Mouse (Mus musculus) limb, embryonic 13.5 days (tissue): ENCODE data around the gene Ap1m2. TPM values are rescaled to one million over a fixed set of nuclear protein-coding genes. Genes with fewer than 3 reads are reported as not detected.

Source experiments
- ATAC-seq: fragments of 200-750 bp; cut with Nextera tagmentation; 2 replicates; pipeline ENCODE4 v1.8.0; 2017; ENCODE audit warnings: low read depth, moderate number of reproducible peaks, moderate TSS enrichment; ENCODE audit not compliant: low FRiP score
- H3K27ac ChIP-seq: fragments of 300-500 bp; sonication (generic); 2 replicates; pipeline ENCODE4 v1.5.1; 2015; ENCODE audit warnings: inconsistent platforms, mild to moderate bottlenecking, moderate library complexity
- H3K27me3 ChIP-seq: fragments of 300-500 bp; sonication (generic); 2 replicates; pipeline ENCODE4 v1.6.1; 2015; ENCODE audit warnings: mild to moderate bottlenecking, inconsistent platforms
- H3K36me3 ChIP-seq: fragments of 300-500 bp; sonication (generic); 2 replicates; pipeline ENCODE4 v1.6.1; 2015; ENCODE audit warnings: inconsistent platforms, mild to moderate bottlenecking, moderate library complexity
- H3K4me1 ChIP-seq: fragments of 300-500 bp; sonication (generic); 2 replicates; pipeline ENCODE4 v1.6.1; 2015; ENCODE audit warnings: inconsistent platforms
- H3K4me2 ChIP-seq: fragments of 300-500 bp; sonication (generic); replicated peaks from 2 replicates; pipeline ENCODE4 v1.6.1; 2015; ENCODE audit warnings: inconsistent platforms, mild to moderate bottlenecking, moderate library complexity
- H3K4me3 ChIP-seq: fragments of 300-500 bp; sonication (generic); 2 replicates; pipeline ENCODE4 v1.5.1; 2015; ENCODE audit warnings: moderate library complexity, mild to moderate bottlenecking, inconsistent platforms
- H3K9ac ChIP-seq: fragments of 300-500 bp; sonication (generic); 2 replicates; pipeline ENCODE4 v1.6.1; 2015; ENCODE audit warnings: mild to moderate bottlenecking, inconsistent platforms
- H3K9me3 ChIP-seq: fragments of 300-500 bp; sonication (generic); 2 replicates; pipeline ENCODE4 v1.6.1; 2016; ENCODE audit warnings: inconsistent platforms
- WGBS: fragments of 180-500 bp; shearing (Covaris S2); methylation state at CpG from one replicate; pipeline ENCODE4 v1.1.7; 2015; 5-methylcytosine and 5-hydroxymethylcytosine counted together
- polyA plus RNA-seq: library from polyadenylated mRNA; unstranded; fragments of >200 nt; fragmentation: Nextera tagmentation; extraction: Ambion mirVana; gene quantifications from 2 replicates; pipeline ENCODE4 v1.2.1, GENCODE M21; 2015

Ap1m2 gene
- 10.5 and 11.7 TPM in 2 replicates for polyA plus RNA-seq

DNA sequence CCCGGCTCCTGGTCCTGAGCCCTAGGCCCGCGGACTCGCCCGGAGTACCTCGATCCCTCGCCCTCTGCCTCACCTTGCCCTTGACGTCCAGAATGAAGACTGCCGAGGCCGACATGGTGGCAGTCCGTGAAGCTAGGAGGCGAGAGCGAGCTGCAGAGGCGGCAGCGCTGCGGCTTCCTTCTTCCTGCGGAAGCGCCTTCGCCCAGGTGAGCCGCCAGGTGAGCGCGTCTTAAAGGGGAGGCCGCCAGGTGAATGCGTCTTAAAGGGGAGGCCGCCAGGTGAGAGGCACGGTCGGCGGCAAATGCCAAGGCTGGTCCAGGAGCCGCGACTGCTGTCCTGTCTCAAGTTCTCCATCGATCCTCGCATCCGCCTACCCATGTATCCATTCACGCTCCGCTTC is at the start of gene Ap1m2:
Gene Ap1m2 (minus strand): TSS at position 204 of the 400 bp plus-strand sequence.
- WGBS, result 6% methylated on average over 35 of the region's 35 CpGs
- Histone ChIP-seq H3K4me2 (peak within 1 kb of the TSS; percentile 52), H3K4me3 (peak within 1 kb of the TSS; percentile 31), H3K9me3 (no peaks in the 10 kb centered on the region), H3K27ac (no peak within 1 kb of the TSS; the same call in 1 of the 2 replicates), H3K4me1 (0 out of 2 replicates have a peak, but pooled peaks cover 3% of the 10 kb centered on the region), H3K9ac (peak within 1 kb of the TSS; percentile 19; the same call in 1 of the 2 replicates), H3K36me3 (no peaks in the 10 kb centered on the region), H3K27me3 (peaks cover 28% of the 10 kb centered on the region)
- no peak for ATAC-seq

DNA sequence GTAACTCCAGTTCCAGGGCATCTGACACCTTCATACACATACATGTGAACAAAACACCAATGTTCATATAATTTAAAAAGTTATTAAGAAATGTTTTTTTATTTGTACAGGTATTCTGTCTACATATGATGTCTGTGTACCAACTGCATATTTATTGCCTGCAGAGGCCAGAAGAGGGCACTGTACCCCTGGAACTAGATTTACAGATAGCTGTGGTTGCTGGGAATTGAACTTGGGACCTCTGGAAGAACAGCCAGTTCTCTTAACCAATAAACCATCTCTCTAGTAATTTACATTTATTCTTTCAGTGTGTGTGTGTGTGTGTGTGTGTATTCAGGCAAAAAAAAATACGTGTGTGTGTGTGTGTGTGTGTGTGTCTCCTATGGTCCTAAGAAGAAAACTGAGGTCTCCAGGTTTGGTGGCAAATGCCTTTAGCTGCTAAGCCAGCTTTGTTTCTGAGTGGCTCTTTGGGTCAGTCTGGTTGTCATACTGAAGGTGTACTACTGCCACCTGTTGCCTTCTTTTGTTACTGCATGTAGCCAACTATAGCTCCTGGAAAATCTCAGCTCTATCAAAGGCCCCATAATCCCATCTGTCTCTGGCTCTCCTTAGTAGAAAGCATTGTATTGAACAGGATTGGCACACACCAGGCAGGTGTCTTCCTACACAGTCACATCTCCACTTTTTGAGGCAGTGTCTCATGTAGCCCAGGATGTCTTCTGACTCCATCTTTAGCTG is 45.0 kb upstream of the Ap1m2 start:
- WGBS, result 6% methylated on average over 1 of the region's 1 CpGs
- H3K4me3 ChIP-seq, result no peak overlapping the region
- peaks cover 11% of the 10 kb centered on the region for H3K4me1 ChIP-seq
- peaks cover 33% of the 10 kb centered on the region for H3K36me3 ChIP-seq
- ATAC-seq, result 0 out of 2 replicates have a peak, but pooled peaks have one; percentile 38
- no peak overlapping the region for H3K27ac ChIP-seq
- H3K27me3 ChIP-seq, result peaks cover 20% of the 10 kb centered on the region
- no peak overlapping the region for H3K4me2 ChIP-seq
- H3K9me3 ChIP-seq, result no peaks in the 10 kb centered on the region
- H3K9ac ChIP-seq, result no peak overlapping the region

GRCm38 (mm10) chr9:21354796-21355195 is 42.7 kb upstream of the Ap1m2 start:
- peaks cover 11% of the 10 kb centered on the region for H3K4me1 ChIP-seq
- peak overlapping the region; percentile 48; the same call in 1 of the 2 replicates for H3K9ac ChIP-seq
- peaks cover 53% of the 10 kb centered on the region for H3K36me3 ChIP-seq
- no peak overlapping the region for H3K4me3 ChIP-seq
- WGBS, result 82% methylated on average over 6 of the region's 6 CpGs
- no peak overlapping the region for H3K4me2 ChIP-seq
- no peak for ATAC-seq
- H3K27me3 ChIP-seq, result no peaks in the 10 kb centered on the region
- peak overlapping the region; percentile 28; the same call in 1 of the 2 replicates for H3K27ac ChIP-seq
- no peaks in the 10 kb centered on the region for H3K9me3 ChIP-seq

DNA sequence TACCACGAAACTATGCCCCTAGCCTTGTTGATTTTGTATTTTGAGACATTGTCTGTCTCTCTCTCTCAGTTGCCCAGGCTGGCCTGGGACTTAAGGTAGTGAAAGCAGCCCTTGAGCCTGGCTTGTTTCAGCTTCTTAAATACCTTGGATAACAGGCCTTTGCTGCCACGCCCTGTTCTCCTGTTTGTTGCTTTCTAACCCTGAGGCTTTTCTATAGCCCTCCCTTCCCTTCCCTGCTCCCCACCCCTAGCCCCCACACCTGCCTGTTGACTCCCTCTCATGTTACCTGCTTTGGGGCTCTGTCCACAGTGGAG is 41.2 kb upstream of the Ap1m2 start:
- no peak for ATAC-seq
- Histone ChIP-seq H3K9ac (peak overlapping the region; percentile 43; the same call in 1 of the 2 replicates), H3K4me1 (peaks cover 11% of the 10 kb centered on the region), H3K27me3 (no peaks in the 10 kb centered on the region), H3K4me3 (no peak overlapping the region), H3K4me2 (no peak overlapping the region), H3K9me3 (no peaks in the 10 kb centered on the region), H3K27ac (peak overlapping the region; percentile 63; the same call in 1 of the 2 replicates), H3K36me3 (peaks cover 66% of the 10 kb centered on the region)
- WGBS, result 64% methylated on average over 2 of the region's 2 CpGs

DNA sequence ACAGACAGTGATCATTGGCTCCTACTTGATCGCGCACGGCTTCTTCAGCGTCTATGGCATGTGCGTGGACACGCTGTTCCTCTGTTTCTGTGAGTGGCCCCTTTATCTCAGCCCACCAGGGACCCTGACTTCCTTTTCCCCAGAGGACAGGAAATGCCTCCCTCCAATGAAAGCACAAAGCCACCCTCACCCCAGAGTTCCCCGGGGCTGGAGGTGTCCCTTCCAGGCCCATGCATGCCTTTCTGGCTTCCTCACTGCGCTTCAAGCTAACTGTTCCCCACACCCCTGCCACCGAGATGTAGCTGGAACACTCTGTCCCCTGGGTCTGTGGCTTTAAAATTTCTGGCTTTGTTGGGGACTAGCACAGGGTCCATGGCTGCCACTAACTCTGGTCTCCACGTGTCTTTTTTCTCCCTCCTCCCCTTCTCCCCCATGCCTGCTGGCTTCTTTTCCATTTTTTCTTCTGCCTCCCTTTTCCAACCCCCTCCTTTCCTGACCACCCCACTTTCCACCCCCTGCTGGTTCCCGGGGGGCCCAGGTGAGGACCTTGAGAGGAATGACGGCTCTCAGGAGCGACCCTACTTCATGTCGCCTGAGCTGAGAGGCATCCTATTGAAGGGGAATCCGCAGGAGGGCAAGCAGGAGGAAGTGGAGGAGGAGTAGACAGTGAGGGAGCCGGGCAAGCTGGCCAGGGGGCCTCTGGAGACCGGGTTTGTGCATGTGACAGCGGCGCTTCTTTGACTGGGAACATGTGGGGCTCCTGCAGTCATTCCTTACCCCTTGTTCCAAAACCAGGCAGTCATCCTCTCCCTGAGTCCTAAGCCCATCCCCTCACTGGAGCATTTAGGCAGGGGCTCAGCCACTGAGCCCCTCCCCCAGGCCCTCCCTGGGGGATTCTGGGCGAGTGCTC is 40.6 kb upstream of the Ap1m2 start:
- Histone ChIP-seq H3K27me3 (no peaks in the 10 kb centered on the region), H3K36me3 (peaks cover 72% of the 10 kb centered on the region), H3K4me3 (no peak overlapping the region), H3K27ac (peak overlapping the region; percentile 63; the same call in 1 of the 2 replicates), H3K9me3 (no peaks in the 10 kb centered on the region), H3K4me1 (peaks cover 11% of the 10 kb centered on the region), H3K4me2 (no peak overlapping the region), H3K9ac (peak overlapping the region; percentile 43)
- whole genome bisulfite sequencing, result 37% methylated on average over 20 of the region's 20 CpGs
- no peak for ATAC-seq

GRCm38 (mm10) chr9:21351702-21352377 is 39.7 kb upstream of the Ap1m2 start:
- Histone ChIP-seq H3K4me3 (no peak overlapping the region), H3K27me3 (no peaks in the 10 kb centered on the region), H3K4me1 (peaks cover 11% of the 10 kb centered on the region), H3K4me2 (no peak overlapping the region), H3K36me3 (peaks cover 81% of the 10 kb centered on the region), H3K9me3 (no peaks in the 10 kb centered on the region), H3K9ac (no peak overlapping the region), H3K27ac (no peak overlapping the region)
- ATAC-seq, result no peak
- 96% methylated on average over 4 of the region's 4 CpGs for WGBS

DNA sequence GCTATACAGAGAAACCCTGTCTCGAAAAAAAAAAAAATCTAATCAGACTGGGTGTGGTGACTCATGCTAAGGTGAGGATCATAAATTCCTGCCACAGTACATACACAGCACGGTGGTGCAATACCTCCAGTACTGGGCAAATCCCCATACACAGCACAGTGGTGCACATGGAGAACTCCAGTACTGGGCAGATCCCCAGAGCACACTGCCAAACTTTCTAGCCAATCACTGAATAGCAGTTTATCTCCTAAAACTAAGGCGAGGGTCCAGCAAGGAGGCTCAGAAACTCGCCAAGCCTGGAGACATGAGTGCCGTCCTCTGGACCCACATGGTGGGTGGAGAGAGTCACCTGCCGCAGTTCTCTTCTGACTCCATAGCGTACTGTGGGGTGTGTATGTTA is 39.0 kb upstream of the Ap1m2 start:
- Histone ChIP-seq H3K27ac (no peak overlapping the region), H3K4me2 (no peak overlapping the region), H3K9ac (no peak overlapping the region), H3K9me3 (no peaks in the 10 kb centered on the region), H3K27me3 (no peaks in the 10 kb centered on the region), H3K36me3 (peaks cover 86% of the 10 kb centered on the region), H3K4me1 (peaks cover 11% of the 10 kb centered on the region), H3K4me3 (no peak overlapping the region)
- ATAC-seq, result no peak
- WGBS, result 93% methylated on average over 7 of the region's 7 CpGs

DNA sequence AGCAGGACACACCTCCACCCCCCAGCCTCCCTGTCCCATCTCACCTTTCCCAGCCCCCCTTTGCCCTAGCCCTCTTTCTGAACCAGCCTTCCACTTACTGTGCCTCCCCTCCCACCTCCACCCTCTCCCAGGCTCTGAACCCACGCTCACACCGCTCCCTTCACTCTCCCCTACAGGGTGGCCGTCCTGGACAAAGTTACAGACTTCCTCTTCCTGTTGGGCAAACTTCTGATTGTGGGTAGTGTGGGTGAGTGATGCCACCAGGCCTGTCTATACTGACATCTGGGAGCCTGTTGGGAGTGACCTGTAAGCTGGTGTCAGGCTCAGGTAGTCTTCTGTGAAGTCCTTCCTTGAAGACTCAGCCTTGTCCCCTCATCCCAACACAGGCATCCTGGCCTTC is 36.0 kb upstream of the Ap1m2 start:
- Histone ChIP-seq H3K27me3 (no peaks in the 10 kb centered on the region), H3K9me3 (no peaks in the 10 kb centered on the region), H3K4me2 (no peak overlapping the region), H3K36me3 (peaks cover 88% of the 10 kb centered on the region), H3K9ac (0 out of 2 replicates have a peak overlapping the region, but pooled peaks have one; percentile 50), H3K27ac (no peak overlapping the region), H3K4me1 (peaks cover 5% of the 10 kb centered on the region), H3K4me3 (no peak overlapping the region)
- no peak for ATAC-seq
- WGBS, result 90% methylated on average over 3 of the region's 3 CpGs

DNA sequence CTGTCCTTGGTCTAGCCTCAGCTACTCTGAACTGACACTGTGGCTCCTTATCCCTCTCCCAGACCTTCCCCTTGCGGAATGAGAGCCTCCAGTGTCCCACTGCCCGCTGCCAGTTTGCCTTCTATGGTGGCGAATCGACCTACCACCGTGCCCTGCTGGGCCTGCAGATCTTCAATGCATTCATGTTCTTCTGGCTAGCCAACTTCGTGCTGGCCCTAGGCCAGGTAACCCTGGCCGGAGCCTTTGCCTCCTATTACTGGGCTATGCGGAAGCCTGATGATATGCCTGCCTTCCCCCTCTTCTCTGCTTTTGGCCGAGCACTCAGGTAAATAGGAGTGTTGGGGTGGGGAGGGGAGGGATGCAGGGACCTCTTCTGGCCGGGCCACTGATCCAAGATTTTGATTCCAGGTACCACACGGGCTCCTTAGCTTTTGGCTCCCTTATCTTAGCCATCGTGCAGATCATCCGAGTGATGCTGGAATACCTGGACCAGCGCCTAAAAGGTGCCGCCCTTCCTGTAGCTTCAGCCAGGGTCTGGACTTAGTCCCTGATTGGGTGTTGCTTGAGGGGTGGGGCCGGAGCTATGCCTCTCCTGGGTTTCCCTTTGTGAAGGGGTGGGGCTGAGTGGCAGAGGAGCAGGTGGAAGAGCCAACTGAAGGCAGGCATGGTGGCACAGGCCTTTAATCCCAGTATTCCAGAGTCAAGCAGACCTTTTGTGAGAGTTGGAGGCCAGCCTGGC is 34.7 kb upstream of the Ap1m2 start:
- WGBS, result 70% methylated on average over 16 of the region's 16 CpGs
- H3K4me2 ChIP-seq, result no peak overlapping the region
- H3K9me3 ChIP-seq, result no peaks in the 10 kb centered on the region
- H3K4me1 ChIP-seq, result no peaks in the 10 kb centered on the region
- H3K36me3 ChIP-seq, result peaks cover 89% of the 10 kb centered on the region
- no peak overlapping the region for H3K4me3 ChIP-seq
- no peak overlapping the region for H3K27ac ChIP-seq
- no peak overlapping the region for H3K9ac ChIP-seq
- no peaks in the 10 kb centered on the region for H3K27me3 ChIP-seq
- no peak for ATAC-seq

DNA sequence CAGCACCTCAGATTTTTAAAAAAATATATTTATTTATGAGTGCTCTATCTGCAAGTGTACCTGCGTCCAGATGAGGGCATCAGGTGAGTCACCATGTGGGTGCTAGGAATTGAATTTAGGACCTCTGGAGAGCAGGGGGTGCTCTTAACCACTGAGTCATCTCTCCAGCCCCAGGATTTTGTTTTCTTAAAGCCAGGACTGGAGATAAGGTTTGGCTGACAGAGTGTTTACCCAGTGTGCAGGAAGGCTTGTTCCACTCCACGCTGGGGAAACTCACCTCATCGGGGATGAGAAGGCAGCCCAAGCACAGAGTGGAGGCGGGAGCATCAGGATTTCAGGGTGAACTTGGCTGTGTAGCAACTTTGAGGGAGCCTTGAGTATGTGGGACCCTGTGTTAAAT is 28.3 kb upstream of the Ap1m2 start:
- WGBS, result 89% methylated on average over 4 of the region's 4 CpGs
- no peak for ATAC-seq
- H3K27ac ChIP-seq, result no peak overlapping the region

DNA sequence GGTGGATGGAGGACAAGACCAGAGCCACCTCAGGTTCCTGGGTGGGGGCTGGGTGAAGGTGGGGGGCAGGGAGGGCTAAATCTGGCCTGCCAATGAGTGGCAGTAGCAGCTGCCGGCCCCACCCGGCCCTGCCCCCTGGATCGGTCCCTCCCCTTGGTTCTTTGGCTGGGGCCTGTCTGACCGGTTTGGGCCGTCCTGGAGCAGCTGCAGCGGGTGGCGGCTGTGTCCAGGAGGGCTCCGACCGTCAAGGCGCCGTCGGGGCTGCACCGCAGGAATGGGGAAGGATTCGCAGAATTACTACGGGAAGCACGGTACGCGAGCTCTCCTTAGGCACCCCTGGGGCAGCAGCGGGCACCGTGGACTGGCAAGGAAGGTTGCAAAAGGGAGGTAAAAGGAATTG is 25.5 kb upstream of the Ap1m2 start:
- no peaks in the 10 kb centered on the region for H3K9me3 ChIP-seq
- peak overlapping the region; percentile 62 for H3K9ac ChIP-seq
- H3K27ac ChIP-seq, result peak overlapping the region; percentile 11; the same call in 1 of the 2 replicates
- peak; percentile 60; the same call in 1 of the 2 replicates for ATAC-seq
- 13% methylated on average over 20 of the region's 20 CpGs for WGBS
- H3K27me3 ChIP-seq, result no peaks in the 10 kb centered on the region
- H3K36me3 ChIP-seq, result peaks cover 32% of the 10 kb centered on the region
- H3K4me3 ChIP-seq, result peak overlapping the region; percentile 31
- peak overlapping the region; percentile 41 for H3K4me2 ChIP-seq
- H3K4me1 ChIP-seq, result peaks cover 15% of the 10 kb centered on the region

More for the DNA sequence above, 28.3 kb upstream of the Ap1m2 start:
- Histone ChIP-seq H3K36me3 (peaks cover 56% of the 10 kb centered on the region), H3K4me3 (no peak overlapping the region), H3K27me3 (no peaks in the 10 kb centered on the region), H3K9me3 (no peaks in the 10 kb centered on the region), H3K9ac (no peak overlapping the region), H3K4me2 (no peak overlapping the region), H3K4me1 (peaks cover 6% of the 10 kb centered on the region)
